Mouse (Mus musculus) hindbrain, embryonic 10.5 days (tissue): ENCODE data around the gene Ms4a8a. TPM values are rescaled to one million over a fixed set of nuclear protein-coding genes. Genes with fewer than 3 reads are reported as not detected.

Experiments used
- DNase-seq: peaks from one replicate; pipeline ENCODE4 v3.0.0-alpha.2; 2017; ENCODE audit warnings: low spot score
- H3K27ac ChIP-seq: fragments of 300-500 bp; sonication (generic); 2 replicates; pipeline ENCODE4 v1.5.1; 2016; ENCODE audit warnings: mild to moderate bottlenecking, moderate library complexity
- H3K27me3 ChIP-seq: fragments of 300-500 bp; sonication (generic); 2 replicates; pipeline ENCODE4 v1.6.1; 2016; ENCODE audit warnings: mild to moderate bottlenecking; ENCODE audit not compliant: poor library complexity, insufficient read depth, severe bottlenecking
- H3K36me3 ChIP-seq: fragments of 300-500 bp; sonication (generic); 2 replicates; pipeline ENCODE4 v1.6.1; 2016; ENCODE audit warnings: mild to moderate bottlenecking, moderate library complexity
- H3K4me1 ChIP-seq: fragments of 300-500 bp; sonication (generic); replicated peaks from 2 replicates; pipeline ENCODE4 v1.6.1; 2016; ENCODE audit warnings: mild to moderate bottlenecking
- H3K4me3 ChIP-seq: fragments of 300-500 bp; sonication (generic); 2 replicates; pipeline ENCODE4 v1.5.1; 2016; ENCODE audit warnings: mild to moderate bottlenecking, moderate library complexity
- H3K9me3 ChIP-seq: fragments of 300-500 bp; sonication (generic); 2 replicates; pipeline ENCODE4 v1.6.1; 2016; ENCODE audit warnings: mild to moderate bottlenecking, moderate library complexity
- WGBS: fragments of 180-500 bp; shearing (Covaris S2); methylation state at CpG from one replicate; pipeline ENCODE4 v1.1.7; 2016; 5-methylcytosine and 5-hydroxymethylcytosine counted together
- polyA plus RNA-seq: library from polyadenylated mRNA; unstranded; fragments of >200 nt; fragmentation: Nextera tagmentation; extraction: Ambion mirVana; gene quantifications from 2 replicates; pipeline ENCODE4 v1.2.1, GENCODE M21; 2016

The Ms4a8a gene
- polyA plus RNA-seq, 1 experiment from 2014 or later: not detected

DNA sequence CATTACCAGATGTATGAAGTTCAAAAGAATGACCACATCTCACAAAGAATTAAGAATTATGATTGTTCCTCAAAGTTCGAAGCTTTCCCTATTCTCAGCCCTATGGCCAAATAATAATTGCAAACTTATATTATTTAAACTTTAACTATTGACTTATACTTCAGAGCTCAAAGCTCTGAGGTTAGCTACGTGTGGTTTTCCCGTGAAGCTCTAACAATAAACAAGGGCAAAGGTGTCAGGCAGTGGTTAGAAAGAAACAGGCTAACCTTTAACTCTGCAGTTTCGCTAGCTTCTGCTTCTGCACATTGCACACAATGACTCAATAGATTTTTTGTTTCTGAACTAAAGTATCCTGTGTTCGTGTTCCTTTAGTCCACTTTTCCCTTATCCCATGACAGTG, 28.0 kb downstream of the Ms4a8a start:
- DNase-seq: no peak
- 66% methylated on average over 5 of the region's 5 CpGs for WGBS
- Histone ChIP-seq H3K27me3 (no peaks in the 10 kb centered on the region), H3K9me3 (no peaks in the 10 kb centered on the region), H3K4me1 (no peaks in the 10 kb centered on the region), H3K27ac (no peak overlapping the region), H3K36me3 (no peaks in the 10 kb centered on the region), H3K4me3 (no peak overlapping the region)

- Histone ChIP-seq H3K27me3 (peaks cover 9% of the 10 kb centered on the region; the same call in 1 of the 2 replicates), H3K27ac (no peak overlapping the region), H3K9me3 (no peaks in the 10 kb centered on the region), H3K36me3 (no peaks in the 10 kb centered on the region), H3K4me3 (no peak overlapping the region), H3K4me1 (no peaks in the 10 kb centered on the region)
- no peak for DNase-seq
- 73% methylated on average over 2 of the region's 2 CpGs for WGBS
Observed at GRCm38 (mm10) chr19:11050286-11050685, 30.6 kb downstream of the Ms4a8a start.

DNA sequence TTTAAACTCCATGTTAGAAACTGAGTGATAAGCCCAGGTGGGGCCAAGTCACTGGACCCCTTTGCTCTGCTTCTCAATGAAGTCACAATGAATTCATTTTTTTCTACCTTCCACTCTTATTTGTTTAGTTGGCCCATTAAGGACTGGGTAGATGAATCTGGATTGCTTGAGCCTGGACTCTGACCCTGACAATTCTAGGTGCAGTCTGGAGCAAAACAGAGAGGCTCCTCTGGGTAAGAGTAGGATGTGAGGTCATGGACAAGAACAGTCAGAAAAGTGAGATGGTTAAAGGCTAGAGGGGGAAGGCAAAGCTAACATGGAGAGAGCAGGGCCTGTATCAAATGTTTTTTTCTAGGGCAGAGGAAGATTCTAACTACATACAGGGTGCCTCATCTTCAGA, 31.5 kb downstream of the Ms4a8a start:
- Histone ChIP-seq H3K4me1 (0 out of 2 replicates have a peak, but pooled peaks cover 5% of the 10 kb centered on the region), H3K36me3 (no peaks in the 10 kb centered on the region), H3K9me3 (no peaks in the 10 kb centered on the region), H3K4me3 (no peak overlapping the region), H3K27ac (no peak overlapping the region), H3K27me3 (peaks cover 9% of the 10 kb centered on the region; the same call in 1 of the 2 replicates)
- DNase-seq: no peak

GRCm38 (mm10) chr19:11048503-11048902, 32.4 kb downstream of the Ms4a8a start:
- whole genome bisulfite sequencing: 83% methylated on average over 1 of the region's 1 CpGs
- H3K4me3 ChIP-seq: no peak overlapping the region
- H3K9me3 ChIP-seq: no peaks in the 10 kb centered on the region
- 0 out of 2 replicates have a peak, but pooled peaks cover 5% of the 10 kb centered on the region for H3K4me1 ChIP-seq
- no peak overlapping the region for H3K27ac ChIP-seq
- DNase-seq: no peak
- peaks cover 9% of the 10 kb centered on the region; the same call in 1 of the 2 replicates for H3K27me3 ChIP-seq
- no peaks in the 10 kb centered on the region for H3K36me3 ChIP-seq

DNA sequence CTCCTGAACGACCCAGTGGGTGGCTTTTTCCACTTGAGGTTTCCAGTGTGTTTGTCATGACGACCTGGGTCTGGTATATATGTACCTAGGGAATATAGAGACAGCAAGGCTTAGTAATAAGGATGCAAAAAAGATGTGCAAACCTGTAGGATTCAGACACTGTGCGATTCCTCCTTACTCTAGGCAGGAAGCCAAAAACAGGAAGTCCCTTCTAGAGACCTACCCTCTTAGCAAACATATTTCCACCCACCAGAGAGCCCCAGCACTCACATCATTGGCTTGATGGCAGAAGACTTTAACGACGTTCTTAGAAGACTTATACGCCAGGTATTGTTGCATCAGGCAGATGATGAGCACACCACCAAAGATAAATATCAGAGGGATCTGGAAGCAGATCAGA, 32.9 kb downstream of the Ms4a8a start:
- Histone ChIP-seq H3K36me3 (no peaks in the 10 kb centered on the region), H3K27me3 (peaks cover 9% of the 10 kb centered on the region; the same call in 1 of the 2 replicates), H3K9me3 (no peaks in the 10 kb centered on the region), H3K4me3 (no peak overlapping the region), H3K4me1 (0 out of 2 replicates have a peak, but pooled peaks cover 5% of the 10 kb centered on the region), H3K27ac (no peak overlapping the region)
- 81% methylated on average over 6 of the region's 6 CpGs for WGBS
- no peak for DNase-seq

DNA sequence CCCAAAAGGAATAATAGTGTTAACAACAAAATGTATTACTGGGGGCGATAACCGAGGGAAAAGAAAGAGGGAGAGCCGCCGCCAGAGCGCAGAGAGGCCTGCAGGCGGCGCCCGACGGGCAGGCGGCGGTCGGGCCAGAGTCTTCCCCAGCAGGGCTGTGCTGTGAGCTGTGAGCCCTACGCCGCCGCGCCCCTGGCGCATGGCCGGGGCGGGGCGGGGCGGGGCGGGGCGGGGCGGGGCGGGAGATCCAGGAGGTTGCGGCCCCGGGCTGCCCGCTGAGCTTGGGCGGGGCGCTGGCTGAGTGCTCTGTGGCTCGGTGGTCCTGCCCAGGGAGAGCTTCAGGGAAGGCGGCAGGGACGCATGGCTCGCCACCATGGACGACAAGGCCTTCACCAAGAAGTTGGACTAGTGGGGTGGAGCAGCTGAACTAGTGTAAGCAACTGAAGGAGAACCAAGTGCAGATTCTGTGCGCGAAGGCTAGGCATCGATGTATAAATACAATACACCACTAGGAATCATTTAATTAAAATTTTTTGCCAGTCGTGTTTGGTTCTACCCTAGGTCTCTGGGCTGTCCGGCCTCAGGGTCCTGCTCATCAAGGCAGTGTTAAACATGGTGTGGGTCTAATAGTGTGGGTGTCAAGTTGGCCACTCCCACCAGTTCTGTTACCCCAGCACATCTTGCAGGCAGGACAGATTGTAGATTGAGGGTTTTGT, 35.7 kb downstream of the Ms4a8a start:
- peaks cover 9% of the 10 kb centered on the region; the same call in 1 of the 2 replicates for H3K27me3 ChIP-seq
- H3K27ac ChIP-seq: peak overlapping the region; percentile 56
- H3K4me3 ChIP-seq: peak overlapping the region; percentile 50
- H3K4me1 ChIP-seq: 0 out of 2 replicates have a peak, but pooled peaks cover 5% of the 10 kb centered on the region
- 6% methylated on average over 40 of the region's 40 CpGs for WGBS
- H3K9me3 ChIP-seq: no peaks in the 10 kb centered on the region
- DNase-seq: peak; percentile 80
- no peaks in the 10 kb centered on the region for H3K36me3 ChIP-seq

DNA sequence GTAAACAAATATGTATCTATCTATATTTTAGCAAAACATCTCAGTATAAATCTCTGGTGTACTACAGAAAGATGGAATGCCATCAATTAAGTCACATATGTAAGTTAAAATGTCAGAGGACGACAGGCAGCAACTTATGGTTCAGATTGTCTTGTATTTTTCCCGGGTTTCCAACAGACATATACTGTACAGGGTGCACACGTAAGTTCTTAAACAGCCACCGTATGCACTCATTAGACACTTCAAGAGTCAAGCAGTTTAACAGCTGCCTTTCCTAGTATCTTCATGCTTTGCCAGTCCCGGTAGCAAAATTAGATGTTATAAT, 36.3 kb downstream of the Ms4a8a start:
- WGBS: 45% methylated on average over 5 of the region's 5 CpGs
- peak overlapping the region; percentile 56 for H3K27ac ChIP-seq

DNA sequence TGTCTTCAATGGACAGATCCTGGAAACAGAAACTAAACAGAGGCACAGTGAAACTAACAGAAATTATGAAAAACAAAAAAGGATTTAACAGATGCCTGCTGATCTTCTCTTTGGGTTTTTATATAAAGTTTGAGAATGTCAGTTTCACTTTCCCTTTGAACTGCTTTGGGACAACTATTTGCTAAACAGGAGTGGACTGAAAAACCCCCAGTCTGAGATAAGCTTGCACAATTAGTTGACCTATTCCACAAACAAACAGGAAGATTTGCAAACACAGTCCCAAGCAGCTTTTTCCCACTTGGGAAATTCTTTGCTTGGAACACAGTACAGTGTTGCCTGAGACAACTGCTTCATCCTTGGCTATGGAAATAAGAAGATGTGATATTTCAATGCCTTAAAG, 43.3 kb downstream of the Ms4a8a start:
- H3K9me3 ChIP-seq: 0 out of 2 replicates have a peak, but pooled peaks cover 4% of the 10 kb centered on the region
- H3K4me3 ChIP-seq: no peak overlapping the region
- no peak for DNase-seq
- no peaks in the 10 kb centered on the region for H3K27me3 ChIP-seq
- no peaks in the 10 kb centered on the region for H3K4me1 ChIP-seq
- no peaks in the 10 kb centered on the region for H3K36me3 ChIP-seq
- H3K27ac ChIP-seq: no peak overlapping the region

More for the DNA sequence above, 36.3 kb downstream of the Ms4a8a start:
- no peaks in the 10 kb centered on the region for H3K36me3 ChIP-seq
- H3K4me1 ChIP-seq: 0 out of 2 replicates have a peak, but pooled peaks cover 5% of the 10 kb centered on the region
- no peak for DNase-seq
- H3K9me3 ChIP-seq: no peaks in the 10 kb centered on the region
- peak overlapping the region; percentile 50 for H3K4me3 ChIP-seq
- H3K27me3 ChIP-seq: peaks cover 9% of the 10 kb centered on the region; the same call in 1 of the 2 replicates

- no peaks in the 10 kb centered on the region for H3K4me1 ChIP-seq
- no peak overlapping the region for H3K4me3 ChIP-seq
- DNase-seq: no peak
Observed at GRCm38 (mm10) chr19:11022382-11022781, 58.5 kb downstream of the Ms4a8a start.

GRCm38 (mm10) chr19:11017891-11018290, 63.0 kb downstream of the Ms4a8a start, which contains the start of gene Ms4a18:
Ms4a18 (minus strand) TSS chr19:11018031.
- Histone ChIP-seq H3K4me3 (no peak within 1 kb of the TSS), H3K4me1 (no peaks in the 10 kb centered on the region), H3K9me3 (no peaks in the 10 kb centered on the region), H3K27me3 (no peaks in the 10 kb centered on the region), H3K27ac (no peak within 1 kb of the TSS), H3K36me3 (no peaks in the 10 kb centered on the region)
- 93% methylated on average over 3 of the region's 3 CpGs for WGBS
- DNase-seq: no peak

More at GRCm38 (mm10) chr19:11022382-11022781, 58.5 kb downstream of the Ms4a8a start:
- Histone ChIP-seq H3K36me3 (no peaks in the 10 kb centered on the region), H3K27me3 (no peaks in the 10 kb centered on the region), H3K27ac (no peak overlapping the region), H3K9me3 (no peaks in the 10 kb centered on the region)

Other genes with a start within 250 kb of the Ms4a8a start
- gene Slc15a3, start 241.4 kb downstream of the Ms4a8a start, polyA plus RNA-seq: 0.50 and 0.93 TPM in 2 replicates
- 119 and 135 TPM in 2 replicates for gene Tmem132a, start 211.2 kb downstream of the Ms4a8a start, polyA plus RNA-seq
- 50.8 and 57.3 TPM in 2 replicates for gene Tmem109, start 199.1 kb downstream of the Ms4a8a start, polyA plus RNA-seq
- gene Prpf19, start 185.9 kb downstream of the Ms4a8a start, polyA plus RNA-seq: 35.9 and 43.5 TPM in 2 replicates
- gene Zp1, start 160.5 kb downstream of the Ms4a8a start, polyA plus RNA-seq: 0.08 TPM in 1 of 2 replicates, not detected in the other
- gene Ptgdr2, start 143.9 kb downstream of the Ms4a8a start, polyA plus RNA-seq: not detected in 2 replicates
- 31.7 and 38.5 TPM in 2 replicates for gene Ccdc86, start 131.8 kb downstream of the Ms4a8a start, polyA plus RNA-seq
- not detected in 2 replicates for gene Ms4a10, start 106.4 kb downstream of the Ms4a8a start, polyA plus RNA-seq
- gene Ms4a15, start 87.9 kb downstream of the Ms4a8a start, polyA plus RNA-seq: not detected in 2 replicates
- gene Ms4a18, start 63.1 kb downstream of the Ms4a8a start, polyA plus RNA-seq: not detected in 2 replicates
- gene 1700017D01Rik, start 49.8 kb upstream of the Ms4a8a start, polyA plus RNA-seq: not detected in 2 replicates
- not detected in 2 replicates for gene 1700025F22Rik, start 84.2 kb upstream of the Ms4a8a start, polyA plus RNA-seq
- gene Ms4a13, start 115.6 kb upstream of the Ms4a8a start, polyA plus RNA-seq: not detected in 2 replicates
- gene Ms4a12, start 151.3 kb upstream of the Ms4a8a start, polyA plus RNA-seq: not detected in 2 replicates
- not detected in 2 replicates for gene Ms4a1, start 185.1 kb upstream of the Ms4a8a start, polyA plus RNA-seq
- not detected in 2 replicates for gene Ms4a5, start 202.8 kb upstream of the Ms4a8a start, polyA plus RNA-seq
- gene Ms4a14, start 233.4 kb upstream of the Ms4a8a start, polyA plus RNA-seq: 0.08 TPM in 1 of 2 replicates, not detected in the other